Mouse (Mus musculus) embryonic fibroblast, embryonic 13.5 days (primary cell): ENCODE measurements around the gene Zfp697.

ENCODE experiments used
- CTCF ChIP-seq: IDR thresholded peaks from 2 replicates; pipeline ENCODE4 v1.5.1; 2011; ENCODE audit warnings: mild to moderate bottlenecking, control low read depth, low read length, moderate library complexity, borderline replicate concordance; ENCODE audit not compliant: insufficient read depth
- POLR2A ChIP-seq: IDR thresholded peaks from 2 replicates; pipeline ENCODE4 v1.6.1; 2011; ENCODE audit warnings: low read depth, mild to moderate bottlenecking, control low read depth, low read length, moderate library complexity

DNA sequence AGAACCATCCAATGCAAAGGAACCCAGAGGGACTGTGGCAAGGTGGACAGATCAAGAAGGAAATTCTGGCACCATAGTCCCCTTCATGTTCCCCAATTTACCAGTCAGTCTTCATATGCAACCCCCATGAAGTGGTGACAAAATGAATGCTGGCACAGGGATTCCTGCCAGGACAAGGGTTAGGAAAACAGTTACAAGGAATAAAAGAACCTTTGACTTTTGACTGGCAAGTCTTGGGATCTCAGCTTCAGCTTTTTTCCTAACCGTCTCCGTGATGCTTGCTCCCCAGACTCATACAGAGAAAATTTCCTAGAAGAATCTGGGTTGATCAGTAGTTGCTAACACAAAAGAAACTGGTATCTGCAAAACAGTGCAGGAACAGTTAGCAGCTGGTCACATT lies 351.5 kb downstream of the Zfp697 start:
- no peak for TF ChIP-seq CTCF
- TF ChIP-seq POLR2A = no peak
